Mouse (Mus musculus) neural tube, embryonic 11.5 days (tissue): ENCODE data around the gene Mis18a. TPM values are rescaled to one million over a fixed set of nuclear protein-coding genes. Genes with fewer than 3 reads are reported as not detected.

Experiments
- ATAC-seq: fragments of 200-750 bp; cut with Nextera tagmentation; 2 replicates; pipeline ENCODE4 v1.8.0; 2017; ENCODE audit warnings: moderate number of reproducible peaks, mild to moderate bottlenecking, moderate TSS enrichment, moderate library complexity; ENCODE audit not compliant: insufficient read depth, low FRiP score, low TSS enrichment
- DNase-seq: peaks from one replicate; pipeline ENCODE4 v3.0.0-alpha.2; 2015; ENCODE audit warnings: low spot score
- H3K27ac ChIP-seq: fragments of 300-500 bp; sonication (generic); 2 replicates; pipeline ENCODE4 v1.5.1; 2014; ENCODE audit warnings: low read depth, mild to moderate bottlenecking, low read length
- H3K27me3 ChIP-seq: fragments of 300-500 bp; sonication (generic); 2 replicates; pipeline ENCODE4 v1.6.1; 2014; ENCODE audit warnings: mild to moderate bottlenecking, low read length, mixed read lengths; ENCODE audit not compliant: control insufficient read depth, insufficient read depth
- H3K36me3 ChIP-seq: fragments of 300-500 bp; sonication (generic); 2 replicates; pipeline ENCODE4 v1.6.1; 2014; ENCODE audit warnings: mild to moderate bottlenecking, low read length, moderate library complexity, mixed read lengths; ENCODE audit not compliant: control insufficient read depth, insufficient read depth
- H3K4me1 ChIP-seq: fragments of 300-500 bp; sonication (generic); 2 replicates; pipeline ENCODE4 v1.6.1; 2014; ENCODE audit warnings: low read length, mixed read lengths; ENCODE audit not compliant: control insufficient read depth, insufficient read depth
- H3K4me2 ChIP-seq: fragments of 300-500 bp; sonication (generic); 2 replicates; pipeline ENCODE4 v1.6.1; 2014; ENCODE audit warnings: low read depth, mild to moderate bottlenecking, moderate library complexity
- H3K4me3 ChIP-seq: fragments of 300-500 bp; sonication (generic); 2 replicates; pipeline ENCODE4 v1.5.1; 2014; ENCODE audit warnings: low read depth, low read length
- H3K9ac ChIP-seq: fragments of 300-500 bp; sonication (generic); 2 replicates; pipeline ENCODE4 v1.6.1; 2014; ENCODE audit warnings: mild to moderate bottlenecking, low read length
- H3K9me3 ChIP-seq: fragments of 300-500 bp; sonication (generic); 2 replicates; pipeline ENCODE4 v1.6.1; 2016; ENCODE audit warnings: low read length; ENCODE audit not compliant: control insufficient read depth
- WGBS: fragments of 180-500 bp; shearing (Covaris S2); extraction: QIAGEN DNeasy Blood & Tissue Kit; methylation state at CpG from one replicate; pipeline ENCODE4 v1.1.7; 2014; 5-methylcytosine and 5-hydroxymethylcytosine counted together
- polyA plus RNA-seq: library from polyadenylated mRNA; unstranded; fragments of >200 nt; fragmentation: Nextera tagmentation; extraction: Ambion mirVana; gene quantifications from 2 replicates; pipeline ENCODE4 v1.2.1, GENCODE M21; 2014

Mis18a gene
- polyA plus RNA-seq, 1 experiment from 2014 or later, result 63.6 TPM

DNA sequence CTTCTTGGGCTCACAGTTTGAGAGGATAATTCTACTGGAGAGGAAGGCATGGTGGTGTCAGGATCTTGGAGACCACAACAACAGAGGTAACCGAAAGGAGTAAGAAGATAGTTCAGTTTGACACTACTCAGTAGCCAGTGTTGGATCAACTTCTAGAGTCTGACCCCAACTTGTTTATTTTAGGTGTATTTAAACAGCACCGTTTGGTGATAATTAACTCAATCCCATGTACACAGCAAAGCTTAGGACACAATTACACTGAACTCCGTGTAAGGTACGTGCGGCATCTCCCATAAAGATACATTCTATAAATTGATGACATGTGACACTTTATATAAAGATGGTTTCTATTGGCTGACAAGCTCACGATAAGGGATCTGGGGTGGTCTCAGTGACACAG, 52.6 kb downstream of the Mis18a start:
- Histone ChIP-seq H3K9ac (no peak overlapping the region), H3K36me3 (no peaks in the 10 kb centered on the region), H3K4me1 (no peaks in the 10 kb centered on the region), H3K27me3 (no peaks in the 10 kb centered on the region), H3K4me2 (no peak overlapping the region), H3K9me3 (no peaks in the 10 kb centered on the region), H3K27ac (no peak overlapping the region), H3K4me3 (no peak overlapping the region)
- DNase-seq (no peak), ATAC-seq (no peak)
- 98% methylated on average over 6 of the region's 6 CpGs for WGBS

DNA sequence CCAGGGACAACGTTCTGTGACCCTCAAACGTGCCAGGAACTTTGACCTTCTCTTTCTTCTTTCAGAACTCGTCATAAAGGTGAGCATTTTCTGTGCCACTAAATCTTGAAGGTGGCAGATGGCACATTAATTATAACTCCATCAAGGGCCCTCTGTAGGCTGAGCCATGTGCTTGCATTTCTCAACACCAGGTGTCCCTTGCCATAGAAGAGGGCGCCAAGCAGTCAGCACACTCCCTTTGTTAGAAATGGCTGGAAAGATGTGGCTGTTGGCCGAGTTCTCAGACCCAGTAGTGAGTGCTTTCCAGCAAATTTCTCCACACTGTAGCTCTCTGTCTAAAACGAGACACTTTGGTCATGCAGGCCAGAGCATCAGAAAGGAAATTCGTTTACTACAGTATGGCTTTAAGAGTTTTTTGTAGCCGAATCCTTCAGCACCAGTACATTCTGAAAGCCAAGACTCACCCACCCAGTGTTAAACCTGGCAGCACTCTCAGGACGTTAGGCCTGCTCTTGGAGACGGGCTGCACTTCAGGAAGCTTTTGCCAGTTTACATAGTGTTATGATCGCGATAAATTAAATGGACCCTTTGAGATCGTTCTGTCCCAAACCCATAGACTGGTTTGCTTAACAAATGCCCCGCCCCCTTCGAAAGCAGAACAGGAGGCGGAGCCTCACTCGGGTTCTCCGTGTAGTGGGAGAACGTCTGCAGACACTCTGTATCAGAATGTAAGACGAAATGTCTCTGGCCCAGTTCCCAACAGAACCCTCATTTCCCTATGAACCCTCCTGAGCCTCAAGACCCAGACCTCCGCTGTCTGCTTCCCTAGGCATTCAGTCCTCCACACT, 53.5 kb downstream of the Mis18a start:
- ATAC-seq, result no peak
- WGBS, result 86% methylated on average over 21 of the region's 21 CpGs
- no peak overlapping the region for H3K4me3 ChIP-seq
- no peak for DNase-seq
- H3K27me3 ChIP-seq, result no peaks in the 10 kb centered on the region
- H3K27ac ChIP-seq, result no peak overlapping the region
- H3K4me2 ChIP-seq, result no peak overlapping the region
- no peaks in the 10 kb centered on the region for H3K9me3 ChIP-seq
- H3K4me1 ChIP-seq, result no peaks in the 10 kb centered on the region
- H3K36me3 ChIP-seq, result no peaks in the 10 kb centered on the region
- no peak overlapping the region for H3K9ac ChIP-seq

Other genes with a start within 250 kb of the Mis18a start
- gene Mrap, start 10.8 kb upstream of the Mis18a start, polyA plus RNA-seq, result 0.32 and 0.38 TPM in 2 replicates
- gene Urb1, start 83.0 kb upstream of the Mis18a start, polyA plus RNA-seq, result 12.8 and 14.0 TPM in 2 replicates
- gene Eva1c, start 99.3 kb upstream of the Mis18a start, polyA plus RNA-seq, result 0.73 and 0.95 TPM in 2 replicates
- 42.8 and 47.9 TPM in 2 replicates for gene Cfap298, start 207.7 kb upstream of the Mis18a start, polyA plus RNA-seq